In the genomic region with DNA sequence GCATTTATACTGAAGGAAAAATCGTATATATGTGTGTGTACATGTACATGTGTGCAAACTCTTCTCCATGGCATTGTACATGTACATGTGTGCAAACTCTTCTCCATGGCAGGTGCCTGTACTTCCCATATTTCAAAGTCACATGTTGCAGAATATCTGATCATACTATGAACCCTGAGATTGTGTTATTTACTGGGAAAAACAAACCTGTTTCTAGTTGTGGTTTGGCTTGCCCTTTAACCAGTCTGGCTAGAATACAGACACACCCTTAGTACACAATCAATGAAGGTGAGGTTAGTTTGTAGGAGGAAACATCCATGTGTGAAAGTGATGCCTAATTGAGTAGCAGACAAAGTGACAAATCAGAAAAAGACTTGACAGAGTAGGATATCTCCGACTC, we compare ENCODE assay signal across 24 mouse cellular contexts.
"Had no signal": no experiment of that assay in that cellular context is flagged by ENCODE, and none has a peak within 500 bp of the region (broad histone marks: within the 10 kb centered on the region; RNA-seq: fewer than 3 reads in every experiment).

No protein-coding gene starts in this region.

- H3K4me2 ChIP-seq: limb, embryonic 13.5 days; liver, embryonic 12.5 days; liver, embryonic 15.5 days; lung, embryonic 14.5 days; midbrain, embryonic 13.5 days; neural tube, embryonic 13.5 days had no signal

- H3K27ac ChIP-seq: layer of hippocampus, adult 2 months; limb, embryonic 10.5 days; limb, embryonic 13.5 days; liver, embryonic 12.5 days; liver, embryonic 15.5 days; macrophage; midbrain, embryonic 10.5 days; midbrain, embryonic 13.5 days; neural tube, embryonic 13.5 days had no signal

- H3K4me3 ChIP-seq: layer of hippocampus, adult 2 months; limb, embryonic 10.5 days; limb, embryonic 13.5 days; liver, embryonic 12.5 days; liver, embryonic 15.5 days; megakaryocyte, embryonic 14.5 days; midbrain, embryonic 10.5 days; midbrain, embryonic 13.5 days; myocyte; neural tube, embryonic 13.5 days had no signal

- H3K4me1 ChIP-seq: limb, embryonic 10.5 days; limb, embryonic 13.5 days; liver, embryonic 12.5 days; liver, embryonic 15.5 days; megakaryocyte, embryonic 14.5 days; midbrain, embryonic 10.5 days; midbrain, embryonic 13.5 days; neural tube, embryonic 13.5 days had no signal

- H3K27me3 ChIP-seq: limb, embryonic 13.5 days; liver, embryonic 12.5 days; liver, embryonic 15.5 days; megakaryocyte, embryonic 14.5 days; midbrain, embryonic 13.5 days; neural tube, embryonic 13.5 days had no signal

- H3K9me3 ChIP-seq: limb, embryonic 10.5 days; limb, embryonic 13.5 days; liver, embryonic 12.5 days; liver, embryonic 15.5 days; megakaryocyte, embryonic 14.5 days; midbrain, embryonic 10.5 days; midbrain, embryonic 13.5 days; neural tube, embryonic 13.5 days had no signal

- ATAC-seq: inflammation-experienced regulatory T-cells, adult 6 months; liver, embryonic 12.5 days; lung, postnatal 0 days; midbrain, embryonic 13.5 days; midbrain, embryonic 16.5 days had no signal

- DNase-seq: kidney, adult 18-20 months; kidney, adult 9 months; kidney, postnatal 14 days; kidney, postnatal 4 days; layer of hippocampus, adult 9-11 months; lung, embryonic 14.5 days; retina, postnatal 1 day; right cerebral cortex, postnatal 25 days; thymus, adult 2 months; thymus, postnatal 14 days had no signal

- H3K9ac ChIP-seq: limb, embryonic 13.5 days; liver, embryonic 12.5 days; liver, embryonic 15.5 days; lung, embryonic 14.5 days; midbrain, embryonic 13.5 days; neural tube, embryonic 13.5 days had no signal
